Mouse (Mus musculus) embryonic facial prominence, embryonic 15.5 days (tissue): ENCODE measurements around the gene Dock4. TPM values are rescaled to one million over a fixed set of nuclear protein-coding genes. Genes with fewer than 3 reads are reported as not detected.

Experiments
- ATAC-seq: fragments of 200-750 bp; cut with Nextera tagmentation; 2 replicates; pipeline ENCODE4 v1.8.0; 2017; ENCODE audit warnings: low read depth, moderate TSS enrichment; ENCODE audit not compliant: insufficient number of reproducible peaks, low FRiP score, low TSS enrichment
- H3K27ac ChIP-seq: fragments of 300-500 bp; sonication (generic); replicated peaks from 2 replicates; pipeline ENCODE4 v1.5.1; 2015; ENCODE audit warnings: mild to moderate bottlenecking, inconsistent platforms
- H3K27me3 ChIP-seq: fragments of 300-500 bp; sonication (generic); 2 replicates; pipeline ENCODE4 v1.6.1; 2015; ENCODE audit warnings: inconsistent platforms
- H3K36me3 ChIP-seq: fragments of 300-500 bp; sonication (generic); 2 replicates; pipeline ENCODE4 v1.6.1; 2015; ENCODE audit warnings: mild to moderate bottlenecking, inconsistent platforms
- H3K4me1 ChIP-seq: fragments of 300-500 bp; sonication (generic); 2 replicates; pipeline ENCODE4 v1.6.1; 2015; ENCODE audit warnings: inconsistent platforms
- H3K4me2 ChIP-seq: fragments of 300-500 bp; sonication (generic); replicated peaks from 2 replicates; pipeline ENCODE4 v1.6.1; 2015; ENCODE audit warnings: mild to moderate bottlenecking, inconsistent platforms
- H3K4me3 ChIP-seq: fragments of 300-500 bp; sonication (generic); replicated peaks from 2 replicates; pipeline ENCODE4 v1.5.1; 2015; ENCODE audit warnings: mild to moderate bottlenecking, inconsistent platforms
- H3K9ac ChIP-seq: fragments of 300-500 bp; sonication (generic); 2 replicates; pipeline ENCODE4 v1.6.1; 2015; ENCODE audit warnings: inconsistent platforms
- H3K9me3 ChIP-seq: fragments of 300-500 bp; sonication (generic); replicated peaks from 2 replicates; pipeline ENCODE4 v1.6.1; 2016; ENCODE audit warnings: inconsistent platforms
- WGBS: fragments of 180-500 bp; shearing (Covaris S2); methylation state at CpG from one replicate; pipeline ENCODE4 v1.1.7; 2015; 5-methylcytosine and 5-hydroxymethylcytosine counted together
- polyA plus RNA-seq: library from polyadenylated mRNA; unstranded; fragments of >200 nt; fragmentation: Nextera tagmentation; extraction: Ambion mirVana; gene quantifications from 2 replicates; pipeline ENCODE4 v1.2.1, GENCODE M21; 2015

Gene Dock4
- polyA plus RNA-seq, 1 experiment from 2014 or later: 12.9 TPM

GRCm38 (mm10) chr12:40789379-40790361 lies 343.9 kb downstream of the Dock4 start:
- Histone ChIP-seq H3K9me3 (no peaks in the 10 kb centered on the region), H3K36me3 (no peaks in the 10 kb centered on the region), H3K4me2 (no peak overlapping the region), H3K9ac (no peak overlapping the region), H3K27ac (no peak overlapping the region), H3K27me3 (no peaks in the 10 kb centered on the region), H3K4me1 (no peaks in the 10 kb centered on the region; the same call in 1 of the 2 replicates), H3K4me3 (no peak overlapping the region)
- ATAC-seq: no peak
- WGBS: 63% methylated on average over 10 of the region's 10 CpGs

GRCm38 (mm10) chr12:40791221-40791620 lies 345.5 kb downstream of the Dock4 start:
- H3K9me3 ChIP-seq: no peaks in the 10 kb centered on the region
- ATAC-seq: no peak

GRCm38 (mm10) chr12:40792184-40792650 lies 346.5 kb downstream of the Dock4 start:
- H3K27me3 ChIP-seq: no peaks in the 10 kb centered on the region
- no peak overlapping the region for H3K4me2 ChIP-seq
- no peak overlapping the region for H3K9ac ChIP-seq
- no peaks in the 10 kb centered on the region for H3K36me3 ChIP-seq
- 34% methylated on average over 10 of the region's 10 CpGs for WGBS
- no peak for ATAC-seq
- no peak overlapping the region for H3K27ac ChIP-seq
- H3K9me3 ChIP-seq: no peaks in the 10 kb centered on the region
- H3K4me3 ChIP-seq: no peak overlapping the region
- H3K4me1 ChIP-seq: no peaks in the 10 kb centered on the region; the same call in 1 of the 2 replicates

More at GRCm38 (mm10) chr12:40791221-40791620, 345.5 kb downstream of the Dock4 start:
- no peaks in the 10 kb centered on the region; the same call in 1 of the 2 replicates for H3K4me1 ChIP-seq
- no peaks in the 10 kb centered on the region for H3K36me3 ChIP-seq
- H3K27me3 ChIP-seq: no peaks in the 10 kb centered on the region
- H3K9ac ChIP-seq: no peak overlapping the region
- no peak overlapping the region for H3K4me2 ChIP-seq
- 67% methylated on average over 5 of the region's 5 CpGs for WGBS
- H3K4me3 ChIP-seq: no peak overlapping the region
- H3K27ac ChIP-seq: no peak overlapping the region

- Histone ChIP-seq H3K9ac (no peak overlapping the region), H3K36me3 (no peaks in the 10 kb centered on the region), H3K4me1 (0 out of 2 replicates have a peak, but pooled peaks cover 7% of the 10 kb centered on the region), H3K27me3 (no peaks in the 10 kb centered on the region), H3K4me3 (no peak overlapping the region), H3K9me3 (no peaks in the 10 kb centered on the region), H3K27ac (no peak overlapping the region), H3K4me2 (no peak overlapping the region)
- 80% methylated on average over 11 of the region's 11 CpGs for WGBS
- ATAC-seq: no peak
Measured at GRCm38 (mm10) chr12:40794066-40794465, 348.3 kb downstream of the Dock4 start.

GRCm38 (mm10) chr12:40794756-40795155 lies 349.0 kb downstream of the Dock4 start:
- Histone ChIP-seq H3K4me2 (no peak overlapping the region), H3K4me1 (0 out of 2 replicates have a peak, but pooled peaks cover 7% of the 10 kb centered on the region), H3K27ac (no peak overlapping the region), H3K4me3 (no peak overlapping the region), H3K9ac (no peak overlapping the region), H3K9me3 (no peaks in the 10 kb centered on the region), H3K27me3 (no peaks in the 10 kb centered on the region), H3K36me3 (no peaks in the 10 kb centered on the region)
- no peak for ATAC-seq
- WGBS: 77% methylated on average over 3 of the region's 3 CpGs

GRCm38 (mm10) chr12:40795768-40796167 lies 350.0 kb downstream of the Dock4 start:
- no peak for ATAC-seq
- no peaks in the 10 kb centered on the region for H3K36me3 ChIP-seq

GRCm38 (mm10) chr12:40796813-40797491 lies 351.2 kb downstream of the Dock4 start:
- Histone ChIP-seq H3K4me3 (no peak overlapping the region), H3K27ac (no peak overlapping the region)

More at GRCm38 (mm10) chr12:40795768-40796167, 350.0 kb downstream of the Dock4 start:
- 0 out of 2 replicates have a peak, but pooled peaks cover 7% of the 10 kb centered on the region for H3K4me1 ChIP-seq
- H3K4me3 ChIP-seq: no peak overlapping the region
- H3K4me2 ChIP-seq: no peak overlapping the region
- no peak overlapping the region for H3K9ac ChIP-seq
- 47% methylated on average over 2 of the region's 2 CpGs for WGBS
- no peaks in the 10 kb centered on the region for H3K9me3 ChIP-seq
- H3K27ac ChIP-seq: no peak overlapping the region
- no peaks in the 10 kb centered on the region for H3K27me3 ChIP-seq

GRCm38 (mm10) chr12:40797561-40798343 lies 352.0 kb downstream of the Dock4 start:
- H3K9ac ChIP-seq: no peak overlapping the region
- H3K27me3 ChIP-seq: no peaks in the 10 kb centered on the region
- WGBS: 50% methylated on average over 9 of the region's 9 CpGs
- no peaks in the 10 kb centered on the region for H3K9me3 ChIP-seq
- H3K4me1 ChIP-seq: 0 out of 2 replicates have a peak, but pooled peaks cover 7% of the 10 kb centered on the region
- H3K4me3 ChIP-seq: no peak overlapping the region
- no peak overlapping the region for H3K4me2 ChIP-seq
- ATAC-seq: no peak
- H3K36me3 ChIP-seq: no peaks in the 10 kb centered on the region
- H3K27ac ChIP-seq: no peak overlapping the region

More at GRCm38 (mm10) chr12:40796813-40797491, 351.2 kb downstream of the Dock4 start:
- no peaks in the 10 kb centered on the region for H3K36me3 ChIP-seq
- no peak overlapping the region for H3K9ac ChIP-seq
- H3K4me1 ChIP-seq: 0 out of 2 replicates have a peak, but pooled peaks cover 7% of the 10 kb centered on the region
- WGBS: 77% methylated on average over 14 of the region's 14 CpGs
- no peaks in the 10 kb centered on the region for H3K27me3 ChIP-seq
- H3K9me3 ChIP-seq: no peaks in the 10 kb centered on the region
- no peak overlapping the region for H3K4me2 ChIP-seq
- ATAC-seq: no peak

GRCm38 (mm10) chr12:40798344-40799017 lies 352.7 kb downstream of the Dock4 start:
- Histone ChIP-seq H3K27me3 (no peaks in the 10 kb centered on the region), H3K9ac (no peak overlapping the region), H3K4me1 (0 out of 2 replicates have a peak, but pooled peaks cover 7% of the 10 kb centered on the region), H3K27ac (0 out of 2 replicates have a peak overlapping the region, but pooled peaks have one; percentile 11), H3K9me3 (no peaks in the 10 kb centered on the region), H3K4me3 (no peak overlapping the region), H3K4me2 (no peak overlapping the region), H3K36me3 (no peaks in the 10 kb centered on the region)
- no peak for ATAC-seq
- 55% methylated on average over 5 of the region's 5 CpGs for WGBS

GRCm38 (mm10) chr12:40801456-40801855 lies 355.7 kb downstream of the Dock4 start:
- H3K36me3 ChIP-seq: no peaks in the 10 kb centered on the region
- H3K9ac ChIP-seq: no peak overlapping the region
- no peak for ATAC-seq
- no peak overlapping the region for H3K4me2 ChIP-seq
- WGBS: 56% methylated on average over 3 of the region's 3 CpGs
- 0 out of 2 replicates have a peak, but pooled peaks cover 7% of the 10 kb centered on the region for H3K4me1 ChIP-seq
- H3K4me3 ChIP-seq: no peak overlapping the region
- no peak overlapping the region for H3K27ac ChIP-seq
- no peaks in the 10 kb centered on the region for H3K9me3 ChIP-seq
- H3K27me3 ChIP-seq: no peaks in the 10 kb centered on the region
